Mouse (Mus musculus): ENCODE measurements around the gene Asic2. TPM values are rescaled to one million over a fixed set of nuclear protein-coding genes. Genes with fewer than 3 reads are reported as not detected.

Asic2 gene
- polyA plus RNA-seq, 1 experiment from 2014 or later, result 3.1 TPM

GRCm38 (mm10) chr11:81497652-81498391 is 470.4 kb downstream of the Asic2 start:
- Histone ChIP-seq H3K9ac (replicated peaks) (no peak overlapping the region), H3K36me3 (no peaks in the 10 kb centered on the region), H3K4me1 (peaks cover 61% of the 10 kb centered on the region), H3K4me2 (replicated peaks) (peak overlapping the region; percentile 6; the same call in 1 of the 2 replicates), H3K4me3 (no peak overlapping the region), H3K27ac (replicated peaks) (peak overlapping the region; percentile 52; the same call in 1 of the 2 replicates), H3K9me3 (no peaks in the 10 kb centered on the region), H3K27me3 (no peaks in the 10 kb centered on the region)
- 46% methylated on average over 9 of the region's 9 CpGs for WGBS
- peak; percentile 58; the same call in 1 of the 2 replicates for ATAC-seq (ENCODE audit: low FRiP score, low read depth)

GRCm38 (mm10) chr11:81496446-81496845 is 471.8 kb downstream of the Asic2 start:
- no peaks in the 10 kb centered on the region for H3K27me3 ChIP-seq
- 44% methylated on average over 1 of the region's 1 CpGs for WGBS
- H3K36me3 ChIP-seq, result no peaks in the 10 kb centered on the region
- peaks cover 52% of the 10 kb centered on the region for H3K4me1 ChIP-seq
- H3K27ac ChIP-seq (replicated peaks), result no peak overlapping the region
- no peak for ATAC-seq (ENCODE audit: low FRiP score, low read depth)
- no peak overlapping the region for H3K9ac ChIP-seq (replicated peaks)
- H3K4me2 ChIP-seq (replicated peaks), result no peak overlapping the region
- no peaks in the 10 kb centered on the region for H3K9me3 ChIP-seq
- H3K4me3 ChIP-seq, result no peak overlapping the region

- WGBS, result 88% methylated on average over 5 of the region's 5 CpGs
- H3K4me2 ChIP-seq (replicated peaks), result no peak overlapping the region
- no peaks in the 10 kb centered on the region for H3K36me3 ChIP-seq
- no peaks in the 10 kb centered on the region for H3K27me3 ChIP-seq
- no peak overlapping the region for H3K27ac ChIP-seq (replicated peaks)
- H3K9me3 ChIP-seq, result no peaks in the 10 kb centered on the region
- H3K4me1 ChIP-seq, result peaks cover 13% of the 10 kb centered on the region
- no peak overlapping the region for H3K4me3 ChIP-seq
- H3K9ac ChIP-seq (replicated peaks), result no peak overlapping the region
- no peak for ATAC-seq (ENCODE audit: low FRiP score, low read depth)
Observed at GRCm38 (mm10) chr11:81492351-81492750, 475.9 kb downstream of the Asic2 start.

GRCm38 (mm10) chr11:81489144-81489735 is 479.0 kb downstream of the Asic2 start:
- Histone ChIP-seq H3K4me2 (replicated peaks) (no peak overlapping the region), H3K9ac (replicated peaks) (no peak overlapping the region), H3K4me1 (no peaks in the 10 kb centered on the region), H3K9me3 (no peaks in the 10 kb centered on the region), H3K4me3 (no peak overlapping the region), H3K27ac (replicated peaks) (no peak overlapping the region), H3K27me3 (no peaks in the 10 kb centered on the region), H3K36me3 (no peaks in the 10 kb centered on the region)
- no peak for ATAC-seq (ENCODE audit: low FRiP score, low read depth)
- WGBS, result 79% methylated on average over 1 of the region's 1 CpGs

- ATAC-seq (ENCODE audit: low FRiP score, low read depth), result no peak
- 90% methylated on average over 5 of the region's 5 CpGs for WGBS
- no peaks in the 10 kb centered on the region for H3K36me3 ChIP-seq
Observed at GRCm38 (mm10) chr11:81488681-81489080, 479.6 kb downstream of the Asic2 start.

DNA sequence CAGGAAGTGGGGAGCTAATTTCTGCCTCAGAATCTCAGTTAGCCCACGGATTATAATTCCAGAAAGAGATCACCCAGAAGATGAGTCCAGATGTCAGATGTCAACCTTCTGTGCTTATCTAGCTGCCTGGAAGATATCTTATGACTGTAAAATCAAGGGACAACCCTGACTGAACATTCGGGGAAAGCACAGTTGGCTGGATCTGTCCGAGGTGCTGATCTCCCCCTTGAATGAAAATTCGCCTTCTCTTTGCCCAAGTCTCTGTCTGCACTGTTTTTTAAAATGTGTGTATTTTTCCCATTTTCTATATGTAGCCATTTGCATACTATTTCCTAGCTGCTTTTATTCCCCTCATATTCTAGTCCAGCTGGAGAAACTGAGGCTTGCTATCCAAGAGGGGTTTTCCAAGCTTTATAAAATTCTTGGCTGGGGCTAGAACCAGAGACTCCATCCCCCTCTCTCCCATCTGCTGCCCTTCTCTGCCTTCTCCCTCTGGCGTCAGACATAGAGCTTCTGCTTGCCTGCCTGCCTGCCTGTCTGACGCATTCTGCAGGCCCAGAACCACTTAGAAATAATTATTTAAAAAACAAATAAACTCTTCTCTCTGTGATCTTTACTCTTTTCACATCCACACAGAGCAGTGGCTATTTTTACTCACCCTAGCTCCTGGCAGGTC is 481.9 kb downstream of the Asic2 start:
- 24% methylated on average over 6 of the region's 6 CpGs for WGBS
- ATAC-seq (ENCODE audit: low FRiP score, low read depth), result no peak

More at GRCm38 (mm10) chr11:81488681-81489080, 479.6 kb downstream of the Asic2 start:
- H3K4me3 ChIP-seq, result no peak overlapping the region
- H3K4me2 ChIP-seq (replicated peaks), result no peak overlapping the region
- H3K27ac ChIP-seq (replicated peaks), result no peak overlapping the region
- no peak overlapping the region for H3K9ac ChIP-seq (replicated peaks)
- no peaks in the 10 kb centered on the region for H3K4me1 ChIP-seq
- no peaks in the 10 kb centered on the region for H3K9me3 ChIP-seq
- no peaks in the 10 kb centered on the region for H3K27me3 ChIP-seq

GRCm38 (mm10) chr11:81481198-81481597 is 487.1 kb downstream of the Asic2 start:
- WGBS, result 58% methylated on average over 2 of the region's 3 CpGs
- ATAC-seq (ENCODE audit: low FRiP score, low read depth), result no peak
- no peaks in the 10 kb centered on the region for H3K36me3 ChIP-seq
- no peak overlapping the region for H3K9ac ChIP-seq (replicated peaks)
- H3K4me2 ChIP-seq (replicated peaks), result no peak overlapping the region
- H3K4me3 ChIP-seq, result no peak overlapping the region
- no peaks in the 10 kb centered on the region for H3K9me3 ChIP-seq
- H3K27ac ChIP-seq (replicated peaks), result no peak overlapping the region
- no peaks in the 10 kb centered on the region for H3K27me3 ChIP-seq
- no peaks in the 10 kb centered on the region for H3K4me1 ChIP-seq

More for the DNA sequence above, 481.9 kb downstream of the Asic2 start:
- no peak overlapping the region for H3K4me3 ChIP-seq
- no peaks in the 10 kb centered on the region for H3K4me1 ChIP-seq
- no peak overlapping the region for H3K27ac ChIP-seq (replicated peaks)
- H3K4me2 ChIP-seq (replicated peaks), result no peak overlapping the region
- H3K9ac ChIP-seq (replicated peaks), result no peak overlapping the region
- H3K9me3 ChIP-seq, result no peaks in the 10 kb centered on the region
- no peaks in the 10 kb centered on the region for H3K27me3 ChIP-seq
- H3K36me3 ChIP-seq, result no peaks in the 10 kb centered on the region

- H3K27me3 ChIP-seq, result no peaks in the 10 kb centered on the region
- no peak overlapping the region for H3K9ac ChIP-seq (replicated peaks)
- H3K4me2 ChIP-seq (replicated peaks), result no peak overlapping the region
- ATAC-seq (ENCODE audit: low FRiP score, low read depth), result no peak
- no peaks in the 10 kb centered on the region for H3K4me1 ChIP-seq
- H3K36me3 ChIP-seq, result no peaks in the 10 kb centered on the region
- no peaks in the 10 kb centered on the region for H3K9me3 ChIP-seq
- H3K4me3 ChIP-seq, result no peak overlapping the region
- no peak overlapping the region for H3K27ac ChIP-seq (replicated peaks)
Observed at GRCm38 (mm10) chr11:81476231-81476630, 492.0 kb downstream of the Asic2 start.

GRCm38 (mm10) chr11:81474121-81474520 is 494.1 kb downstream of the Asic2 start:
- H3K27me3 ChIP-seq, result no peaks in the 10 kb centered on the region
- H3K4me1 ChIP-seq, result no peaks in the 10 kb centered on the region
- no peaks in the 10 kb centered on the region for H3K9me3 ChIP-seq
- no peak overlapping the region for H3K27ac ChIP-seq (replicated peaks)
- no peaks in the 10 kb centered on the region for H3K36me3 ChIP-seq
- H3K4me3 ChIP-seq, result no peak overlapping the region
- ATAC-seq (ENCODE audit: low FRiP score, low read depth), result no peak
- WGBS, result 84% methylated on average over 2 of the region's 2 CpGs
- H3K9ac ChIP-seq (replicated peaks), result no peak overlapping the region
- no peak overlapping the region for H3K4me2 ChIP-seq (replicated peaks)

GRCm38 (mm10) chr11:81462199-81462598 is 506.1 kb downstream of the Asic2 start:
- Histone ChIP-seq H3K27ac (replicated peaks) (no peak overlapping the region), H3K36me3 (no peaks in the 10 kb centered on the region), H3K4me1 (peaks cover 10% of the 10 kb centered on the region; the same call in 1 of the 2 replicates), H3K4me2 (replicated peaks) (0 out of 2 replicates have a peak overlapping the region, but pooled peaks have one; percentile 10), H3K4me3 (no peak overlapping the region), H3K9ac (replicated peaks) (no peak overlapping the region), H3K9me3 (no peaks in the 10 kb centered on the region), H3K27me3 (no peaks in the 10 kb centered on the region)
- 0% methylated on average over 5 of the region's 5 CpGs for WGBS
- ATAC-seq (ENCODE audit: low FRiP score, low read depth), result no peak

- ATAC-seq (ENCODE audit: low FRiP score, low read depth), result no peak
- no peak overlapping the region for H3K27ac ChIP-seq (replicated peaks)
- H3K27me3 ChIP-seq, result no peaks in the 10 kb centered on the region
- H3K4me3 ChIP-seq, result no peak overlapping the region
- H3K4me1 ChIP-seq, result peaks cover 11% of the 10 kb centered on the region; the same call in 1 of the 2 replicates
- H3K9ac ChIP-seq (replicated peaks), result no peak overlapping the region
- H3K4me2 ChIP-seq (replicated peaks), result 0 out of 2 replicates have a peak overlapping the region, but pooled peaks have one; percentile 10
- no peaks in the 10 kb centered on the region for H3K9me3 ChIP-seq
- WGBS, result 8% methylated on average over 4 of the region's 4 CpGs
- H3K36me3 ChIP-seq, result no peaks in the 10 kb centered on the region
Observed at GRCm38 (mm10) chr11:81461748-81462147, 506.5 kb downstream of the Asic2 start.

- Histone ChIP-seq H3K9me3 (no peaks in the 10 kb centered on the region), H3K4me1 (peaks cover 16% of the 10 kb centered on the region), H3K4me3 (no peak overlapping the region), H3K36me3 (no peaks in the 10 kb centered on the region), H3K27ac (replicated peaks) (no peak overlapping the region), H3K9ac (replicated peaks) (no peak overlapping the region), H3K27me3 (no peaks in the 10 kb centered on the region), H3K4me2 (replicated peaks) (no peak overlapping the region)
- WGBS, result 95% methylated on average over 4 of the region's 4 CpGs
- ATAC-seq (ENCODE audit: low FRiP score, low read depth), result no peak
Observed at GRCm38 (mm10) chr11:81454921-81455320, 513.3 kb downstream of the Asic2 start.
